Mouse (Mus musculus) kidney, postnatal 14 days (tissue): Measurements from ENCODE around the gene Gpr158.
"Not testable (repeated sequence)": the region's sequence is repeated elsewhere in the genome, so short reads cannot be mapped to it uniquely, and the experiment has no call there.

Experiments
- DNase-seq: peaks from one replicate; pipeline ENCODE4 v3.0.0; 2022; ENCODE audit warnings: mixed read lengths

Gene Gpr158

GRCm38 (mm10) chr2:21367345-21368111, at the start of gene Gpr158:
TSS of gene Gpr158 (plus strand) at chr2:21367542.
- DNase-seq = peak; percentile 86

GRCm38 (mm10) chr2:21343821-21344220, 23.5 kb upstream of the Gpr158 start:
- DNase-seq = no peak

- DNase-seq = peak; percentile 5
Observed at GRCm38 (mm10) chr2:21368351-21369170, 1.2 kb downstream of the Gpr158 start.

DNA sequence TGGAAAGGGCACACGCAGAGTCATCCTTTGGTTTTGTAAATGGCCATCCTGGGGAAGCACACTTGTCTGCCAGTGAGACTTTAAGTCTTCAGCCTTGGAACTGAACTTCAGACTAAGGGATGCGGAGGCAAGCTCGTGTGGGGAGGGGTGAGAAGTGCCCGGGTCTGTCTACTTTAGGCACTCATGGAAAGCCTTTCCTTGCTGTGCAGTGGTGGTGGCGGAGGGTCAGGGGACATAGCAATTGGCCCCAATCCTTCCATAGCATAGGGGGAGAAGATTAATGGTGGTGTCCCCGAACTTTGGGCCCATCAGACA, 1.8 kb downstream of the Gpr158 start:
- no peak for DNase-seq

GRCm38 (mm10) chr2:21369556-21369955, 2.2 kb downstream of the Gpr158 start:
- no peak for DNase-seq

GRCm38 (mm10) chr2:21379516-21379915, 12.2 kb downstream of the Gpr158 start:
- no peak for DNase-seq

- no peak for DNase-seq
Observed at GRCm38 (mm10) chr2:21392727-21393126, 25.4 kb downstream of the Gpr158 start.

GRCm38 (mm10) chr2:21397347-21397746, 30.0 kb downstream of the Gpr158 start:
- no peak for DNase-seq

GRCm38 (mm10) chr2:21399657-21400056, 32.3 kb downstream of the Gpr158 start:
- no peak for DNase-seq

DNA sequence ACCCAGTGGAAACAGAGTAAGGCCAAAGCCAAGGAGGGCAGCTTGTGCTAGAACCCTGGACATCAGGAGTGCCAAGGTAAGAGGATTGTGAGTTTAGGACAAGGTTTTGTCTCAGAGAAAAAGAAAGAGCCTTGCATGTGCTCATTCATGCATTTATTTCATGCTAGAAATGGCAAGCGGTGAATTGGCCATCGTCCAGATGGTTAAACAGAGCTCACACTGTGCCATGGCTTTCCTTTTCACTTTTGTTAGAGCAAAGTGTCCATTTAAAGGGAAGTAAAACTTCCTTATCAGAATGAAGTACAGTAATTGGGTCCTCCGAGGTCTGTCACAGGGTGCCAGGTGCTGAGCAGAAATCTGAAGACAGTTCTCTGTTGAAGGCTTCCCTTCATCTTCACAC, 38.3 kb downstream of the Gpr158 start:
- no peak for DNase-seq

DNA sequence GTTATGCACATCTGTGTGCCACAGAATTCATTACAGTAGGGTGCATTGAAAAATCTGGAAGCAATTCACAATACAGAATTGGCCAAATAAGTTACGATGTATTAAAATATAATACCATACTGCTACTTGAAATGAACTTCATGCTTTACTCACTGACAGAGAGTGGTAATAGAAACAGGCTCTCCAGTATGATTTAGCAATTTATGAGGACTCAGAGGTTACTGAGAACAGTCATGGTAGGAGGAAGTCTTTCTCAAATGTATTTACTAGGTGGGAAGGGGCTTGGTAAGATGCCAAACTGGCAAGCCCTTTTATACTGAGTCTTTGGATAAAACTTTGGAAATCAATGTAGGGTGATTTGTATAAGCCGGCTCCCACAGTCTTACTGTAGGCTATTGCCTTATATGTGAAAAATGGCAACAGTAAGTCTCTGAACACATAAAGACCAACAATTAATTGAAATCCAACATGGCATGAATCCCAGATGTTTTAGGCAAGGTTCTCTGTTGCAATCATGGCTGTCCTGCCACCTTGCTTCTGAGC, 40.2 kb downstream of the Gpr158 start:
- DNase-seq = no peak

DNA sequence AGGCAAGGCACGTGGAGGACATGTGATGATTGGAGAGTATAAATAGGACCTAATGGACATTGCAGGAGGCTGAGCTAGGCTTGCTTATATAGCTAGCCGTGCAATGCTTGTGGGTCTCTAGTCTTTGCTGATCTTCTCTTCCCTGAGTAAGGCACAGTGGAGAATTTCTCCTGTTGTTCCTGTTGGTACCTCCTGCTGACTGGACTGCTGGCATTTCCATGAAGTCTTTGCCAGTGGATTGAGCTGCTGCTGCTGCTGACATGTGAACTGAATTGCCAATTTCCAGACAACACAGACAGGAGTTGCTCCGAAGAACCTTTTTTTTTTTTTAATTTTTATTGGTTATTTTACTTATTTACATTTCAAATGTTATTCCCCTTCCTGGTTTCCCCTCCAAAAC, 41.5 kb downstream of the Gpr158 start:
- DNase-seq = no peak

GRCm38 (mm10) chr2:21430288-21430687, 62.9 kb downstream of the Gpr158 start:
- DNase-seq = no peak

- no peak for DNase-seq
Observed at GRCm38 (mm10) chr2:21431182-21431581, 63.8 kb downstream of the Gpr158 start.

GRCm38 (mm10) chr2:21439626-21440025, 72.3 kb downstream of the Gpr158 start:
- no peak for DNase-seq

DNA sequence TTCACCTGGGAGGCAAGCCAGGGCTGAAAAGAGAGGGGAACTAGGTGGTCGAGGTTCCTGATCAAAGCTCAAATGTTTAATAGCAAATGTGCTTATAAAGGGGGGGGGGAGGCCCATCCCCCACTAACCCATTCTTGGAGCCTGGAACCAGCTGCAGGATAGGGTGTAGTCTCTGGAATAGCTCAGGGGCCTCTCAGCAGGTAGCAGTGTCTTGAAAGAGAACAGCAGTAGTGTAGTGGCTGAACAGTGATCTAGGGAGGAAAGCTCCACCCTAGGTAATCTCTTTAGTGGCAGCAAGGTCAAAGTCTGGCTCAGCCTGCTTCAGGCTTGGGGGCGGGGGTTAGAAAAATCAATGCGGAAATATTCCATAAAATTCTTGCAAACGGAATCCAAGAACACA, 93.3 kb downstream of the Gpr158 start:
- DNase-seq = not testable (repeated sequence)

- no peak for DNase-seq
Observed at GRCm38 (mm10) chr2:21474957-21475356, 107.6 kb downstream of the Gpr158 start.

DNA sequence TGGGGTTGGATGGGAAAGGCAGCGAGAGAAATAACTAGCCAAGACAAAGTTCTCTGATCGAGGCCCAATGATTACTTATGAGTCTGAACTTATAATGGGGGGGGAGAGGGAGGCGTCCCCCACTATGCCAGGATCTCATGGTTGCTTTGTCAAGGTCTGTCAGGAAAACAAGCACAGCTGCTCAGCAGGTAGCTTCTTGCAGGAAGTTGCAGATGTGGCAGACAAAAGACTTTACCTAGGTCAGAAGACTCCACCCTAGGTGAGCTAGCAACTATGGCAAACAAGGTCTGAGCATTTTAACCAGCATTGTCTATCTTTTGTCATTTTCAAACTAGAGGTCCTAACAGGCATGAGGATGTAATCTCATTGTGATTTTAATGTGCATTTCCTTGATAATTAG, 129.5 kb downstream of the Gpr158 start:
- no peak for DNase-seq

GRCm38 (mm10) chr2:21497965-21498364, 130.6 kb downstream of the Gpr158 start:
- DNase-seq = no peak

GRCm38 (mm10) chr2:21499399-21499798, 132.1 kb downstream of the Gpr158 start:
- no peak for DNase-seq

DNA sequence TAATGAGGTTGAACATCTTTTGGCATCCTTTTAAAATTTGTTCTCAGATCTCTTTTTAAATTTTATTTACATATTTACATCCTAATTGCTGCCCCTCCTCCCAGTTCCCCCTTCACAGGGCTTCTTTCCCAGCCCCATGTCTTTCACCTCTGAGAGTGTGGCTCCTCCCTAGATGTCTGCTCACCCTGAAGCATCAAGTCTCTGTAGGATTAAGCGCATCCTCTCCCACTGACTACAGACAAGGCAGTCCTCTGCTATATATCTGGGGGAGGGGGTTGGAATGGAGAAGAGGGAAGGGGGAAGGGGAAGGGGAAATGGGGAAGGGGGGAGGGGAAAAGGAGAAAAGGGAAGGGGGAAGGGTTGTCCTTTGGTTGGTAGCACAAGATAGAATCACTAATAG, 140.1 kb downstream of the Gpr158 start:
- no peak for DNase-seq

GRCm38 (mm10) chr2:21530750-21531149, 163.4 kb downstream of the Gpr158 start:
- DNase-seq = no peak

DNA sequence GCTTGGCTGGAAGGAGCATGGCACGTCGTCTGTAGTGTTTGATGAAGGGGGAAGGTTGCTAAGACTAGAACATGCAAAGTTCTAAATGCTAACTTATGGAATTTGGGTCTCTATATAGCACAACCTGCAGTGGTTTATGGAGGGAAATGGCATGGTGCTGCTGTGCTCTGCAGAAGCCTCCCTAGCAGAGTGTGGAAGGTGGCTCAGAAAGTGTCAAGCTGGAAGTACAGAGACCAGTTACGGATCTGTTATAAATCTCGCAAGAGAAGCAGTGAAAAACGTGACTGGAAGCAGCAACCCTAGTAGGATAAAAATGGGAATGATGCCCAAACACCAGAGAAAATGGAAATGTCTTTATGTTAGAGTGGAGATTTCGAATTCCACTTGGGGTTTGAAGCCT, 251.8 kb downstream of the Gpr158 start:
- DNase-seq = no peak

GRCm38 (mm10) chr2:21632136-21632535, 264.8 kb downstream of the Gpr158 start:
- DNase-seq = no peak
